Mouse (Mus musculus) intestine, embryonic 15.5 days (tissue): Measurements from ENCODE around the gene Jarid2. TPM values are rescaled to one million over a fixed set of nuclear protein-coding genes. Genes with fewer than 3 reads are reported as not detected.

Experiments used
- ATAC-seq: fragments of 200-750 bp; cut with Nextera tagmentation; 2 replicates; pipeline ENCODE4 v1.8.0; 2017; ENCODE audit warnings: moderate TSS enrichment, moderate library complexity
- H3K27ac ChIP-seq: fragments of 300-500 bp; sonication (generic); 2 replicates; pipeline ENCODE4 v1.5.1; 2015; ENCODE audit warnings: mild to moderate bottlenecking, inconsistent platforms
- H3K27me3 ChIP-seq: fragments of 300-500 bp; sonication (generic); replicated peaks from 2 replicates; pipeline ENCODE4 v1.6.1; 2015; ENCODE audit warnings: inconsistent platforms
- H3K36me3 ChIP-seq: fragments of 300-500 bp; sonication (generic); 2 replicates; pipeline ENCODE4 v1.6.1; 2015; ENCODE audit warnings: inconsistent platforms
- H3K4me1 ChIP-seq: fragments of 300-500 bp; sonication (generic); replicated peaks from 2 replicates; pipeline ENCODE4 v1.6.1; 2015; ENCODE audit warnings: inconsistent platforms
- H3K4me2 ChIP-seq: fragments of 300-500 bp; sonication (generic); replicated peaks from 2 replicates; pipeline ENCODE4 v1.6.1; 2015; ENCODE audit warnings: mild to moderate bottlenecking, inconsistent platforms
- H3K4me3 ChIP-seq: fragments of 300-500 bp; sonication (generic); replicated peaks from 2 replicates; pipeline ENCODE4 v1.5.1; 2015; ENCODE audit warnings: inconsistent platforms
- H3K9ac ChIP-seq: fragments of 300-500 bp; sonication (generic); 2 replicates; pipeline ENCODE4 v1.6.1; 2015; ENCODE audit warnings: inconsistent platforms
- H3K9me3 ChIP-seq: fragments of 300-500 bp; sonication (generic); 2 replicates; pipeline ENCODE4 v1.6.1; 2016; ENCODE audit warnings: inconsistent platforms
- WGBS: fragments of 180-500 bp; shearing (Covaris S2); methylation state at CpG from one replicate; pipeline ENCODE4 v1.1.7; 2015; 5-methylcytosine and 5-hydroxymethylcytosine counted together
- polyA plus RNA-seq: library from polyadenylated mRNA; unstranded; fragments of >200 nt; fragmentation: Nextera tagmentation; extraction: Ambion mirVana; gene quantifications from 2 replicates; pipeline ENCODE4 v1.2.1, GENCODE M21; 2015

Gene Jarid2
- polyA plus RNA-seq, 1 experiment from 2014 or later = 24.8 TPM

DNA sequence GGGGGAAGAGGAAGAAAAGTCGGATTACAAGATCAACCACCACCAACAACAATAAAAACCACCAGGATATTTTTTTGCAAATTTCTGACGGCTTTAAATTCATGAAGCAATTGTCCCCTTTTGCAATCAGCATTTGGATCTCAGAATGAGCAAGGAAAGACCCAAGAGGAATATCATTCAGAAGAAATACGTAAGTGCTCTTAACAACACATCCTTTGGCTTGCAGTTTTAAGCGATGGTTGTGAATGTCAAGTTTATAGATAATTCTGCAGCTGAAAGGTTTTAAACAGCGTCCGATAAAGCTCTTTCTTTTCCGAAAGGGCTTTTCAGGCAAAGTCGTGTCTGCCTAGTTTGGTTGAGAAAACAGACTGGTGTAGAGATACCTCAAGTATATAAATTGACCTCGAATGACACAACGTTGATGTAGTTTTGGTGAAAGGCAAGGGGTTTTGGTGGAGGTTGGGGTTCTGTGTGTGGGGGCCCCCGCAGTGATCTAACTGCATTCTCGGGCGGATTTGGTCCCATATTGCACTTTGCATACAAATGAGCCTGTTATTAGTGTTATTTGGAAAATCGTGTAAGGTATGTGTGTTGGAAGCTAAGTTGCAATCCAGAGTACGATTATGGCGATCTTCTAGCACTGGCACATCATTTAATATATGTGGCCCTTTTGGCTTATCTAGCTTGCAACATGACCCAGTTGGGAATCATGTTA is 2.6 kb downstream of the Jarid2 start:
- Histone ChIP-seq H3K9ac (peak overlapping the region; percentile 81), H3K4me2 (peak overlapping the region; percentile 77), H3K27me3 (no peaks in the 10 kb centered on the region), H3K4me1 (peaks cover 12% of the 10 kb centered on the region), H3K9me3 (no peaks in the 10 kb centered on the region), H3K4me3 (peak overlapping the region; percentile 79), H3K36me3 (no peaks in the 10 kb centered on the region), H3K27ac (no peak overlapping the region)
- WGBS = under 1% methylated on average over 16 of the region's 16 CpGs
- ATAC-seq = no peak

GRCm38 (mm10) chr13:44732442-44732974 is 3.2 kb downstream of the Jarid2 start:
- Histone ChIP-seq H3K36me3 (no peaks in the 10 kb centered on the region), H3K27ac (no peak overlapping the region), H3K4me3 (peak overlapping the region; percentile 79), H3K27me3 (no peaks in the 10 kb centered on the region), H3K9me3 (no peaks in the 10 kb centered on the region), H3K4me1 (peaks cover 14% of the 10 kb centered on the region), H3K9ac (peak overlapping the region; percentile 81), H3K4me2 (peak overlapping the region; percentile 77)
- WGBS = under 1% methylated on average over 7 of the region's 7 CpGs
- ATAC-seq = no peak

DNA sequence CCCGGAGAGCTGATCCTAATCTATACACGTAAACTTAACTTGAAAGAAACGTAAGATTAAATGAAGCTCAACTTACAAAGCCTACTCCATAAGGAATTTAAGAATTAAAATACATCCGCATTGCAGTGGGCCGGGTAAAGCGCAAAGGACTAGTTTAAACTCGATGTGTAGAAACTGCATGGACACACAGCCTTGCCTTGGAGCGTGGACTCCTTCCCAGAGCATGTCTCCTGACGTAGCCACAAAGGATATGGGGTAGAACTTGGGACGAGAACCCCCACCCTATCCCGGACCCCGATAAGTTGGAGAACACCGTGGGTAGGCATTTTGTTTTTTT is 3.7 kb downstream of the Jarid2 start:
- H3K27me3 ChIP-seq = no peaks in the 10 kb centered on the region
- peak overlapping the region; percentile 79 for H3K4me3 ChIP-seq
- under 1% methylated on average over 13 of the region's 13 CpGs for WGBS
- no peak for ATAC-seq
- H3K4me1 ChIP-seq = peaks cover 14% of the 10 kb centered on the region
- peak overlapping the region; percentile 80 for H3K27ac ChIP-seq
- H3K4me2 ChIP-seq = peak overlapping the region; percentile 77
- H3K9ac ChIP-seq = peak overlapping the region; percentile 81
- no peaks in the 10 kb centered on the region for H3K9me3 ChIP-seq
- no peaks in the 10 kb centered on the region for H3K36me3 ChIP-seq

GRCm38 (mm10) chr13:44733373-44734111 is 4.3 kb downstream of the Jarid2 start:
- Histone ChIP-seq H3K9me3 (no peaks in the 10 kb centered on the region), H3K9ac (peak overlapping the region; percentile 81), H3K4me3 (peak overlapping the region; percentile 79), H3K27me3 (no peaks in the 10 kb centered on the region), H3K27ac (peak overlapping the region; percentile 80), H3K4me1 (peaks cover 14% of the 10 kb centered on the region), H3K4me2 (peak overlapping the region; percentile 77), H3K36me3 (no peaks in the 10 kb centered on the region)
- WGBS = under 1% methylated on average over 71 of the region's 71 CpGs
- peak; percentile 57 for ATAC-seq

- Histone ChIP-seq H3K4me3 (no peak overlapping the region), H3K4me1 (peaks cover 14% of the 10 kb centered on the region), H3K9ac (no peak overlapping the region), H3K27me3 (no peaks in the 10 kb centered on the region), H3K4me2 (peak overlapping the region; percentile 77), H3K27ac (no peak overlapping the region), H3K9me3 (no peaks in the 10 kb centered on the region), H3K36me3 (no peaks in the 10 kb centered on the region)
- WGBS = 65% methylated on average over 5 of the region's 5 CpGs
- no peak for ATAC-seq
These were observed 5.2 kb downstream of the Jarid2 start for GRCm38 (mm10) chr13:44734441-44734840.

DNA sequence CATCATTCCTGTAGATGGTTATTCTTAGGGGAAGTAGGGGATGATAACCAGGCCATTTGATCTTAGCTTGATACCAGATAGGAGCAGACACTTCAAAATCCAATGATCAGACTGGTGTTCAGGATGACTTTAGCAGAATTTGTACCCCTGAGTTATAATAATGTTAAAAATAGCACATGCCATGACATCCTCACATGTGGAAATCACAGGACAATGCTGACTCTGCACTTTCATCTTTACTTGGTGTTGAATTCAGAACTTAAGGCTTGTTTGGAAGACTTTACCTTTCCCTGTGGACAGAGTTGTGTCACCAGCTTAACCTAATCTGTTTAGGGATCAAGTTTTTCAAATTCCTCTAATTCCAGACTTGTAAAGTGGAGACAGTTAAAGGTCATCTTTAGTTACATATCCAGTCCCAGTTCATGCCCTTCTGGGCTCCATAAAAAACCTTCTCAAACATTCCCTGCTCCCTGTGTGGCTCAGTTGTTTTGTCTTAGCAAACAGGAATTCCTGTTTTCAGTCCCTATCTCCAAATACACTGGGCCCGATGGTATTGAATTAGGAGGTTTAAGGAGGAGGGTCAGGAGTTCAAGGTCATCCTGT is 5.9 kb downstream of the Jarid2 start:
- no peak for ATAC-seq
- 19% methylated on average over 1 of the region's 1 CpGs for WGBS
- H3K27ac ChIP-seq = no peak overlapping the region
- H3K9ac ChIP-seq = no peak overlapping the region
- no peak overlapping the region for H3K4me3 ChIP-seq
- no peak overlapping the region for H3K4me2 ChIP-seq
- H3K9me3 ChIP-seq = no peaks in the 10 kb centered on the region
- no peaks in the 10 kb centered on the region for H3K36me3 ChIP-seq
- peaks cover 14% of the 10 kb centered on the region for H3K4me1 ChIP-seq
- no peaks in the 10 kb centered on the region for H3K27me3 ChIP-seq

GRCm38 (mm10) chr13:44737297-44737696 is 8.0 kb downstream of the Jarid2 start:
- H3K4me1 ChIP-seq = peaks cover 14% of the 10 kb centered on the region
- H3K9me3 ChIP-seq = no peaks in the 10 kb centered on the region
- H3K36me3 ChIP-seq = no peaks in the 10 kb centered on the region
- H3K27ac ChIP-seq = no peak overlapping the region
- ATAC-seq = no peak
- 66% methylated on average over 1 of the region's 1 CpGs for WGBS
- no peak overlapping the region for H3K4me3 ChIP-seq
- H3K4me2 ChIP-seq = no peak overlapping the region
- no peak overlapping the region for H3K9ac ChIP-seq
- H3K27me3 ChIP-seq = no peaks in the 10 kb centered on the region

DNA sequence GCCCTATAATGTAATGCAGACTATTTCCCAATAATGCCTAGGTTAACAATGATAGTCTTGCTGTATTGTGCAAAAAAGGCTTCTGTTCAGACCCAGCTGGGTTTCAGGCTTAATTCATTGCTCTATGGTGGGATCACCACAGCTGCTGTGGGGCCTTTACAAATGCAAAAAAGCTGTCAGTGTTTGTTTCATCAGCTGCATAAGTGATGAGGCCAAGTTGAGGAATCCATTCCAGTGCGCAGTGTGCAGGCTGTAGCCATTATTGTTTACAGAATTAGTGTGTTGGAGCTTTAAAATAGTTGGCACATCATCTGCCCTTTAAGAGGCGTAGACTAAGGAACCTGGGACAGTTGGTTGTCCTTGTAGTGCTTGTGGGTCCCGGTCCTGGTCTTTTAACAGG is 22.5 kb downstream of the Jarid2 start:
- 68% methylated on average over 3 of the region's 3 CpGs for WGBS
- no peaks in the 10 kb centered on the region for H3K9me3 ChIP-seq
- H3K4me2 ChIP-seq = no peak overlapping the region
- H3K4me3 ChIP-seq = no peak overlapping the region
- H3K27ac ChIP-seq = no peak overlapping the region
- H3K4me1 ChIP-seq = peaks cover 6% of the 10 kb centered on the region; the same call in 1 of the 2 replicates
- no peak overlapping the region for H3K9ac ChIP-seq
- H3K27me3 ChIP-seq = no peaks in the 10 kb centered on the region
- ATAC-seq = no peak
- H3K36me3 ChIP-seq = no peaks in the 10 kb centered on the region

DNA sequence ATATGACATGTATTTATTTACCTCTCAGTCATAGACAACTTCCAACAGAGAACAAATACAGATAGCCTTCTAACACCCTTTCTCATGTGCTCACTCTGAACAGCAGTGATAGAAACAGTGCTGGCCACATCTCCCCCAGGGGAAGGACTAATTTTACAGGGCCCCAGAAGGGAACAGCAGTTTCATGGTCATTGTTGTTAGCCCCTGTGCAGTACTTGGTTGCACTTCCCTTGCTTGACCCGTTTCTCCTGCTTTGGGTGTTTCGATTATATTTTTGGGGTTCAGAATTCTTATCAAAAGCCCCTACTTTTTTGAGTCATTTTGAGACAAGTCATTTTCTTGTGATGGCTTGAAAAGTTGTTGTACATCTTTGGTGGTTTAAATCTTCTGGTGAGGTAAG is 23.9 kb downstream of the Jarid2 start:
- no peaks in the 10 kb centered on the region for H3K27me3 ChIP-seq
- H3K9me3 ChIP-seq = no peaks in the 10 kb centered on the region
- H3K27ac ChIP-seq = no peak overlapping the region
- H3K4me2 ChIP-seq = no peak overlapping the region
- no peak overlapping the region for H3K9ac ChIP-seq
- peaks cover 6% of the 10 kb centered on the region; the same call in 1 of the 2 replicates for H3K4me1 ChIP-seq
- WGBS = 87% methylated on average over 2 of the region's 2 CpGs
- ATAC-seq = no peak
- no peak overlapping the region for H3K4me3 ChIP-seq
- no peaks in the 10 kb centered on the region for H3K36me3 ChIP-seq

- Histone ChIP-seq H3K27me3 (no peaks in the 10 kb centered on the region), H3K36me3 (no peaks in the 10 kb centered on the region), H3K9me3 (no peaks in the 10 kb centered on the region), H3K9ac (no peak overlapping the region), H3K4me3 (no peak overlapping the region), H3K27ac (no peak overlapping the region), H3K4me2 (no peak overlapping the region), H3K4me1 (peaks cover 6% of the 10 kb centered on the region; the same call in 1 of the 2 replicates)
- no peak for ATAC-seq
- WGBS = 34% methylated on average over 5 of the region's 5 CpGs
These were observed 26.2 kb downstream of the Jarid2 start for GRCm38 (mm10) chr13:44755434-44755833.

- H3K27ac ChIP-seq = no peak overlapping the region
- H3K36me3 ChIP-seq = no peaks in the 10 kb centered on the region
- no peak overlapping the region for H3K4me2 ChIP-seq
- no peak overlapping the region for H3K4me3 ChIP-seq
- H3K4me1 ChIP-seq = peaks cover 6% of the 10 kb centered on the region; the same call in 1 of the 2 replicates
- no peak for ATAC-seq
- no peaks in the 10 kb centered on the region for H3K27me3 ChIP-seq
- WGBS = 85% methylated on average over 1 of the region's 1 CpGs
- H3K9me3 ChIP-seq = no peaks in the 10 kb centered on the region
- no peak overlapping the region for H3K9ac ChIP-seq
These were observed 29.5 kb downstream of the Jarid2 start for GRCm38 (mm10) chr13:44758750-44759149.

DNA sequence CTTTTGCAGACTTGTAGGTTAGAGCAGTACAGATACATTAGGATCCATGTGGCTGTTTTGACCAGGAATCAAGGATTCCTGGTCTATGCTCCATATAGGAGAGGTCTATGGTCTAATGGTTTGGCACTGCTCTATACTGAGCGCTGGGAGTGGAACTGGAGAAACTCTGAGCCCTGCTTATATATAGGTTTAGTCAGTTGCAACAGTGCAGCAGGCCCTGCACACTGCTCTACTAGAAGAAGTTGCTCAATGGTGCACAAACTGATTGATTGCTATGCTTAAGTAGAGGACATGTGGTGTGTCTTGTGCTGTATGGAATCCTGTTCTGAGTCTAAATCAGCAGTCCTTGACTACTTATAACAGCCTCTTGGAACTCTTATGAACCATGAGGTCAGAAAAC is 31.5 kb downstream of the Jarid2 start:
- no peak overlapping the region for H3K4me2 ChIP-seq
- no peak overlapping the region for H3K4me3 ChIP-seq
- no peak for ATAC-seq
- H3K36me3 ChIP-seq = no peaks in the 10 kb centered on the region
- H3K27me3 ChIP-seq = no peaks in the 10 kb centered on the region
- H3K9ac ChIP-seq = no peak overlapping the region
- WGBS = 88% methylated on average over 1 of the region's 1 CpGs
- H3K9me3 ChIP-seq = no peaks in the 10 kb centered on the region
- H3K4me1 ChIP-seq = no peaks in the 10 kb centered on the region
- no peak overlapping the region for H3K27ac ChIP-seq
